Mouse (Mus musculus) heart, adult 2 months (tissue): Measurements from ENCODE around the gene Ptpre.

Experiments used
- CTCF ChIP-seq: fragments of 200-600 bp; IDR thresholded peaks from 2 replicates; pipeline ENCODE4 v1.8.1; 2022; ENCODE audit warnings: antibody characterized with exemption, mild to moderate bottlenecking, moderate library complexity
- POLR2A ChIP-seq: fragments of 200-500 bp; IDR thresholded peaks from 2 replicates; pipeline ENCODE4 v1.6.1; 2011; ENCODE audit warnings: mild to moderate bottlenecking, low read depth, low read length, control low read depth; ENCODE audit not compliant: insufficient read depth

DNA sequence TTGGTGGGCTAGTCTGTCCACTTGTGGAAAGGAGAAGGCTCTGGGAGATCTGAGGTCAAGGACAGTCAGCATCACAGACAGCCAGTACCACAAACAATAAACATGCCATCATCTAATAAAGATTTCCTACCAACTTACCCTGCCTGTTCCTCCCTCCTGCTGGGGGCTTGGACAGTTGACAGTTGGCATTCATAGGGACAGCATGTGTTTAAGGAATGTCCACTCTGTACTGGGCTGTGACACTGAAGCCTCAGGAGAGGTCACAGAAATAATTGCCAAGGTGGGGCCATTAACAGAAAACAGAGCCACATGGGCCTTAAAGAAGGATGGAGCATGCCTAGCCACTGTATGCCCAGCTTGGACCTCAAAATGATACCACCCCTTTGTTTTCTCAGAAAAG, 34.1 kb downstream of the Ptpre start:
- TF ChIP-seq CTCF (no peak), POLR2A (no peak)
